Mouse (Mus musculus) lung, postnatal 36 days (tissue): ENCODE results near the gene 6430548M08Rik.

ENCODE experiments used
- DNase-seq: peaks from one replicate; pipeline ENCODE4 v3.0.0; 2022; ENCODE audit warnings: mixed read lengths

6430548M08Rik gene

DNA sequence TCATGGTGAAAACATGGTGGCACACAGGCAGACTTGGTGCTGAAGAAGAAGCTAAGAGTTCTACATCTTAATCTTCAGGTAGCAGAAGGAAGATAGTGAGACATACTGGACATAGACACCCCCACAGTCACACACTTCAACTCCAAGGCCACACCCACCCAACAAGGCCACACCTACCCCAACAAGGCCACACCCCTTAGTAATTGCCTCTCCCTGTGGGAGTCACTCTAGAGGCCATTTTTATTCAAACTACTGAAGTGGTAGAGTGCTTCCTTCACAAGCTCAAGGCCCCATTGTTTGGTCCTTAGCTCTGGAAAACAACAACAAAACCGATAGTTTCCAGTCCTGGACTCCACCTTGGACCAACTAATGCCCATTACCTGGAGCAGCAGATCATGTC is 32.1 kb downstream of the 6430548M08Rik start:
- no peak for DNase-seq

DNA sequence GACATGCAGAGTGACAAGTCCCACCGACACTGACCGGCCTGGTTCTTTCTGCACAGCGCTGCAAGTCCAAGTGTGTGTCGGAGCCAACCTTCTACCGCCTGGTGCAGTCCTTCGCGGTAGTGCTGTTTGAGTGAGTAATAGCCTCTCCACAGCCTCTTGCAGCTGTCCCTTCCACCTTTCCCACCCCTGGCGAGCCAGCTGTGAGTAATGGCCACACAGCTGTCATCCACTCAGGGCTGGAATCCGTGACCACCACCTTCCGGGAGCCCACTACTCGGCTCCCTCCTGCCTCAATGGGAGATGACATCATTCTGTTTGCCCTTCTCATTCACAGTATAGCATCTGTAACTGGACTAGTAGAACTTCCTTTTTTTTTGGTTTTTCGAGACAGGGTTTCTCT is 36.1 kb downstream of the 6430548M08Rik start:
- no peak for DNase-seq

DNA sequence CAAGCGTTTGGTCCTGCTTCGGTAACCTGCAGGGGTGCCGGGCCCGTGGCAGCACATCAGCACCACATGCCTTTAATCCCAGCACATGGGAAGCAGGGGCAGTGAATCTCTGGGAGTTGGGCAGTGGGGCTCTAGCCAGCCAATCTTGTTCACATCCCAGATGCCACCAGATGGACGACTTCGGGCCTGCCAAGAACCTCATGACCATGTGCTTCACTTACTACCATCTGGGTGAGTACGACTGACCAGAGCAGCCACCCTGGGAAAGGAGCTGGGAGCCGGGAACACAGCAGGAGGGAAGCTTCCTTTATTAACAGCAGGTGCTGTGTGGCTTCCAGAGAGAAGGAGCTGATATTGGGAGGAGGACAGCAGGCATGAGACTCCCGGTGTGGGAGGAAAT is 37.2 kb downstream of the 6430548M08Rik start:
- DNase-seq = no peak

DNA sequence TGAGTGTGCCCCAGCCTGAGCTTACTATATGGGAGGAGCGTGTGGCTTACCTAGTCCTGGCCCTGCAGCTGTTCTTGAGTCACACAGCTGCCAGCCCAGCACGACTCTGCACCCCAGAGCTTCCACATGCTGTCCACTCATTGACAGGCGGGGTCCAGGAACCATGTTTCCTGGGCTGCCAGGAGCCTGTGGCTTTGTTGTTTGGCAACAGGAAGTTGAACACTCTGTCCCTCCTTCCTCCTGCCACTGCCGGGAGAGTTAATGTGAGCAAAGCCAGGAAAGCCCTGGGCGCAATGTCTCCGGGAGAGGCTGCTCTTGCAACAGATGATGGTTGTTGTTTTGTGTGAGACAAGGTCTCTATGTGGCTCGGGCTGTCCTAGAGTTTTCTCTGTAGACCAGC is 38.7 kb downstream of the 6430548M08Rik start:
- DNase-seq = peak; percentile 73

DNA sequence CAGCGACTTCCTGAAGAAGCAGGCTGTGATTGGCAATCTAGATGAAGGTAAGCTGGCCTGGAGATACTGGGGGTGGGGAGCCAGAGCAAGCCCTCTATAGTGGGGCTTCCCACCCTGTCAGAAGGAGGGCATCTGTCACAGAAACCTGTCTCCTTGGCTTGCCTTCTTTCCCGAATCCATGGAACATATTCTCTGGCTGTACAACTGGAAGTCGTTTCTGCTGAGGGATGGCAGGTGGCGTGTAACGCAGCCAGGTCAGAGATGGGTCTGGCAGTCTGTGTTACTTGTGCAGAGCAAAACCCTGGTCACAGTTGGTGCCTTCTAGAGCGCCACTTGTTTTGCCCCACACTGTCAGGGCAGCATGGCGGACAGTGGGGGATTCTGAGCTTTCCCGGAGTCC is 46.4 kb downstream of the 6430548M08Rik start:
- no peak for DNase-seq

DNA sequence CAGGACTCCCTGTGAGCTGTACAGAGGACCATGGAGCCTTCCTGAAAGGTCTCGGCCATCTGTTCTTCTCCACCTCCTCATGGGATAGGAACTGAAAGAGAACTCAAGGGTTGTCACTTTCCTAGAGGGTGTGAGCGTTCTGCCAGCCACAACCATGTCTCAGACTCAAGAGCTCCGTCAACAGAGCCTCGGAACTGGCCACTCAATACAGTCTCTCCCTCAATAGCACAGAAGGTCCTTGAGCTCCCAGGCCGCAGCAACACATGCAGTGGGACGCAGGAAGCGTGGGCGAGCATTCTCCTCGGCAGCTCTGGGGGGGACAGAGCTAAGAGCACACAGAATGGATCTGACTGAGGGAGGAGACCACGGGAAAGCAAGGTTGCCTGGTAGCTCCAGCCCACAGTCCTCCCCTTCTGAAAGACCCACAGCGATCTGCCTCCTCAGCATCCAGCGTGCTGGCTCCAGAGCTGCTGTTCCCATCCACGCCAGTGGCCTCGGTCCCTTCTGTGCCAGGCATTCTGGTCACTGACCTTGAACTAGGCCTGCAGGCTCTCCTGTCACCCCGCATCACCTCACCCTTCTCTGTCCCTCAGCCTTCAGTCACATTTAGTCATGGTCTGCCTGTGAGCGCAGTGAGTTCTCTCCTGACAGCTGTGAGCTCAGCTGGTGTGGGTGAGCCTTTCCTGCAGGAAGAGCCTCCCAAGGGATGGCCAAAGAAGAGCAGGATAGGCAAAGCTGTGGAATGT is 47.9 kb downstream of the 6430548M08Rik start:
- peak; percentile 15 for DNase-seq

DNA sequence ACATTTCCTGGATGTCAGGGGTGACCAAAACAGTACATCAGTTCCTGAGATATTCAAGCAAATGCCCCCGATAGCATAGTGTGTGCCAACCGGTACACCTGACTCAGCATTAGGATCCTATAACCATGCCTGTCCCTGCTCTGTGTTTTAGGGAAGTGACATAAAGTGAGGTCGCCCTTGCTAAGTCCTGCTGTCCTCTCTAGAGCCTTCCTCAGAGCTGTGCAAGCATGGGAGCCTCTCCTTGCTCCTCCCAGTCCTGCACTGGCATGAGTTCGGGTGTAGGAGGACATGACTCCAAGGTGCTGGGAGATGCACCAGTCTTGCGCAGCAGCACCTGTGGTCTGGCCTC is 48.4 kb downstream of the 6430548M08Rik start:
- DNase-seq = no peak

DNA sequence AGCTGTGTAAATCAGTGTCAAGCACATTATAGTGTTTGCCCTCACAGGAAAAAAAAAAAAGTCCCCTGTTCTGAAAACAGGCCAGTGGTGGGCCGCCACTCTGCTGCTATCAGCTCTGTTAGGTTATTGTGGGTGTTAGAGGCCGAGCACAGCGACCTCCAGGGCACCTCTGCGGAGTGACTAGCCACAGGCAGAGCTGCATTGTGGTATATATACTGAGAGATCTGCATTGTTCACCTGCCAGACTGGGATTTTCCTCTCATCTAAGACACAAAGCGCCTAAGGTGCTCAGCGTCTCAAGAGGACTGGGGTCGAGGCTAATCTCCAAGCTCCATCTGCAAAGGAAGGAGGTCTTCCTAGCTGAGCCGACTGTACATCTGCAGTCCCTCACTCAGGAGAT is 49.4 kb downstream of the 6430548M08Rik start:
- no peak for DNase-seq

DNA sequence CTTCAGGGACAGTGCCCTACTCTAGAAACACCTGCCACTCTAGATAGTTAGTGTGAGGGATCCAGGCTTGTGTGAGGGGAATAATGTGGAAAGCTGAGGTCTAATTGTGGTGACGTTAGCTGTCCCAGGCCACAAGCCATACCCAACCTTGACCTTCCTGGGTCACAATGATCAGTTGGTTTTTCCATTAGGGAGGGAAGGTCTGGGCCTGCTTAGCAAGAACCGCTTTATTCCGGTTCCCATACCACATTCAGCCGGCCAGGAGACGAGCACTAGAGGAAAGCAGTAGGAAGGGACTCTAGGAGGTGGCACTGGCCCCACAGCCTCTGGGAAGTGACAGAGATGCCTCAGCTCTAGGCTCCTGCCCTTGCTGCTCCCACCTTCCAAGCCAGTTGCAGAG is 50.1 kb downstream of the 6430548M08Rik start:
- no peak for DNase-seq

DNA sequence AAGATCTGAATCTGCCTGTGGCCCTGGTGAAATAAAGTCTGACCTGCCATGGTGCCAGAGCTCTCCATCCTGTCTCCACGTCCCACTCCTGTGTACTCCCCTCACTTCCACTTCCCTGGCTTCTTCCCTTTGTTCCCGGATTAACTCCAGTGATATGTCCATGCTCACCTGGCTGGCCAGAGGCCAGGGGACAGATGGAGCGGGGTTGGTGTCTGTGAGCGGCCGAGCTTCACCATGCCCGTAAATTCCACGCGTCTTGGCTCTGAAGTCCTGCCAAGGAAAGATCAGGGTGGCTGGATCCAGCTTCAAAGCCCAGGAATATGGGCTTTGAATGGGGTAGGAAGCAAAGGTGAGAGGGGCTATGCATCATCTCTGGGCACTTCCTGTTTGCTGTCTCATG is 53.2 kb downstream of the 6430548M08Rik start:
- no peak for DNase-seq

DNA sequence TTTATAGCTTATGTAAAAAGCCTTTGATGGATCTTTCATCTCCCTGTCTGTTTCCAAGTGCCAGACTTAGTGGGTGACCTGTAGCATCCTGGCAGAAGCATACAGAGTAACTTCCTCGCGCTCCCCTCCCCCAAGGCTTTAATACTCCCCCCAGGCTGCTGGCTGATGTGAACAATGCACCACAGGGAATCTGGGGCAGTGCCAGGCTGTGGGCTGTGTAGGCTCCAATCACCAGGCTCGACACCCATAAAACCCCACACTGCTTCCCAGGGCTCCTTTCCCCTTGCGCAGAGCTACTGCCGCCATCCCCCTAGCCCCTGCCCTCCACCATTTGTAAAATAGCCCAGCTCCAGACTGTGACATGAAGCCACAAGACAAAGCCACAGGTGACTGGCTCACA is 53.9 kb downstream of the 6430548M08Rik start:
- no peak for DNase-seq

DNA sequence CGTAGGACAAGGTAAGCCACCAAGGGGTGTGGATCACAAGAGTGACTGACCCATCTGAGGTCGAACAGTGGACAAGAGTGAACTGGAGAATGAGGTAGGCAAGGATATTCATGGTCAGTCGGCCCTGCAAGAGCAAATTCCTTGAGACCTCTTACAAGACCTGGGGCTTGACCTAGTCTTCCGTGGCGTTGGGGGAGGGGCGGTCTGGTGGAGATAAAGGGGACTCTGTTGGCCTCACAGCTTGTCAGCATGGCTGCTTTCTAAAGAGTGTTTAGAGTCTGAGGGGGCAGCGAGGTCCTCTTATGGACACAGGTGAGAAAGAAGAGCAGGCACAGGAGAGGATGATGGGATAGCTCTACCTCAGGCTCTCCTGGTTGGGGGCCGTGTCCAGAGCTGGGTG is 55.2 kb downstream of the 6430548M08Rik start:
- DNase-seq = no peak

DNA sequence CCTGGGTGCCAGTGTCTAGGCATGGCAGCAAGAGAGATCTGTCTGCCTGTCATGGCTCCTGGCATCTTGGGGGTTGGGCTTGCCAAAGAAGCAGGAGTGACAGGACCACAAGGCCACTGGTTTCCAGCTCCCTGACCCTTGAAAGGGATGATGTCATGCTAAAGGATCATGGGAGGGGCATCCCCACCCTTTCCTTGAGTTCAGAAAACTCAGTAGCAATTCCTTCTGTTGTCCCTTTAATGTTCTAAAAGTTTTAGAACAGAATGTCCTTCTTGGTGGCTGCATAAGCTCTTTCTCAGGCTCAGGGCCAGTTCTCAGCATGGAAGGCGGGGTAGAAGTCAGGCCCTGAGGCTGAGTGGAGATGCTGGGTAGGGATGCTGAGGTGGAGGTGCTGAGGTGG is 59.2 kb downstream of the 6430548M08Rik start:
- no peak for DNase-seq

DNA sequence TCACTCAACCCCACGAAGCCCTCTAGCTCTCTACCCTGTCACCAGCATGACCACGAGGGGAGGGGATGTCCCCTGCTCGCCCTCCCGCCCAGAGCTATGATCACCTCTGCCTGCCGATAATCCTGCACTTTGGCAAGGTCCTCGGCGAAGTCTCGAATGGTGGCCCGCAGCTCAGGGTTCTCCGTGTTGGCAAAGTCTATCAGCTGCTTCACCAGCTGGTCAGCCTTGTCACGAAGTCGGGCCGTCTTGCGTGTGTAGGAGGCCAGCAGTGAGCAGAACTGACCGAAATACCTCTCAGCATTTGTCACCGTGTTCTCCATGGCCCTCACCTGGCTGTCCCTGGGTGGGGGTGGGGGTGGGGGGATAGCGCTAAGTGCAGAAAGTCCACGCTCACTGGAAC is 60.7 kb downstream of the 6430548M08Rik start:
- DNase-seq = no peak

DNA sequence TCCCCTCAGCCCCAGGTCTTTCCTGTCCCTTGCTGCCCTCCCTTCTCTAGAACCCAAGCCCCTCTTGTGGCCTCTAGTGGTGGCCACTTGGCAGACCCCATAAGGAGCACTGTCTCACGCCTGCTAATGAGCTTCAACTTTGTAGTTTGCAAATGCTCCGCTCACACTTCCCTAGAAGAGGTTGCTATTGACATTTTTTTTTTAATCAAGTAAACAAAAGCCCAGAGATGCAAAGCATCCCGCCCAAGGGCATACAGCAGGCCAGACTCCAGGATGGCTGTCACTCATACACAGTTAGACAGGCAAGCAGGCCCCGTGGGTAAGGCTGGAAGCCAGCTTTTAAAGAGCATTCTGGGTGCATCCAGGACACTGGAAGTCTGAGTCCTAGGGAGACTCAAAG is 62.7 kb downstream of the 6430548M08Rik start:
- DNase-seq = no peak

DNA sequence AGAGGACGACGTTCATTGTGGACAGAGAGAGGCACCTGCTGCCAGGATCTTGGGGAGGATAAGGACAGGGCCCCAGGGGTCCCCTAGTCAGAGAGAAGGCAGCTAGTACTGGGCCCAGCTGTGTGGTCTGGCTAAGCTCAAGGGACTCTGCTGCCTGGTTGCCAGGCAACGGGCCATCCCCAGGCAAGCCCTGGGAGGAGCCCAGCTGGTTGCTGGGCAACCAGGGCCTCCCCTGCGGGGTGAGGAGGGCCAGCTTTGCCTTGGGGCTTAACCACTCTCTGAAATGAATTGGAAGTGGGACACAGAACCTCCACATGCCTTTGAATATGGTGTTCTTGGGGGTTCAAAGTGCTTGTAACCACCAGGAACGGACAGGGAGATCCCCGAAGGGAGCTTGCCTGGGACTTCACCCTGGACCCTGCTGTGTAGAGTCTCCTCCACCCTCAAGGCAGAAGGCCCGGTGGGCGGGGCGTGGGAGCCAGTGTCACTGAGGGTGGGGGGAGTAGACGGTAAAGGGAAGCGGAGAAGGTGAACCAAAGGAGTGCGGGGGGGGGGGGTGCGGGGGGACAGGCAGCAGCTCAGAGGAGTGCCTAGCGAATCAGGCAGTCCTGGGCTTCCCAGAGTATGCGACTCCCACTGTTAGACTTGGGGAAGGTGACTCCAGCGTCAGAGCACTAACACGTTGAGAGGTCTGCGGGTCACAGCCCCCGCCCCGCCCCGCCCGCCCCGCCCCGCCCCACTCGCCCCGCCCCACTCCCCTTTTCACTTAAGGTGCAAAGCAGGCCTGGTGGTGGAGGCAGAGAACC is 63.6 kb downstream of the 6430548M08Rik start, which contains the start of gene Fam92b:
Fam92b (minus strand) TSS at position 149 of the 806 bp plus-strand sequence.
- DNase-seq = peak; percentile 48

DNA sequence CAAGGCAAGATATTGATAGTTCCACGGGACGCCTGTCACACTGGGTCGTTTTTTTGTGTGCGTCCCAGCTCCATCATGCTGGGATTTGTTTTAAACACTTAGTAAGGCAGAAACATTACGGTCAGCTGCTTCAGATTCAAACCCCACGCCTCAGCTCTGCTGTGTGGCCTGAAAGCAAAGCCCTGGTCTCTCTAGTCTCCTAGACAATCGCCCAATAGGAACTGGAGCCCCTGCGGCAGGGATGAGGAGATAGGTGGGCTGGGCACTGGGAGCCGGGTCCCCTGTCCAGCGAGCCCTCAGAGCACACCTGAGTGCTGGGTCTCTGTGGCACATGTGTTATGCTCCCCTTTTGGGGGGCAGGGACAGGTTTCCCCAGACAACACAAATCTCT is 64.2 kb downstream of the 6430548M08Rik start:
- DNase-seq = no peak

DNA sequence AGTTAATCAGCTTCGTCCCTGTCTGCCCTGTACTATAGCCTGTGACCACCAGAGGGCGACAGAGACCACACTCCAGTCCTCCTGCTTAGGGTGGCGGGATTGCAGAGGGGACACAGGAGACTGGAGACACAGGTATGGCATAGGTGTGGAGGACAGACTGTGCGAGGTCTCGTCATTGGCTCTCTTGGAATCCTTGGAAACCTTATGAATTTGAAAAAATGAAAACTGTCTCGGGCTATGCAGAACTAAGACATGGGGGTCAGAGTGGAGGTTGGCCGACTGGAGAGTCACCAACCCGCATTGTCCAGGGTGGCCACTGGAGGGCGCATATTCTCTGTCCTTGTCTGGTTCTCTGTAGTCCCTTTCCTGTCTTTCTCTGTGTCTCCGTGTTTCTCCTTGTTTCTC is 65.1 kb downstream of the 6430548M08Rik start:
- peak; percentile 93 for DNase-seq

DNA sequence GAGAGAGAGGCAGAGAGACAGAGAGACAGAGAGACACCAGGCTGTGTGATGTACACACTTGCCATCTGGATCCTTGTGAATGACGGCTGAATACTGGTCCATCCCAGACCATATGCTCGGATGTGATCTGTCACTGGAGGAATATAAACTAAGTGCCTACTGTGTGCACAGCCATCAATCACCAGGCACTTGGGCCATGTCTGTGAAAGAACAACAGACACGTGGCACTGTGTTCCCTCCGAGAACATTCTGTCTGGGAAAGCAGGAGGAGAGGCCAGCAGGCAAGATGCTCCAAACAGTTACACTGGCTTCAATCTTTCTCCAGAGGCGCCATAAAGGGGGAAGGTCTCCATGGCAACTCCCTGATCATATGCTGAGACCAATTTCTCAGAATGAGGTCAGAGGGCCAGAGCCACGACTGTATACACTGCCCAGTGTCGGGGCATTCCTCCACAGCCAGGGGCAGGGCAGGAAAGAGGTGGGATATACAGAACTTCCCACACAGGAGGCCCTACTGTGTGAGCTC is 66.6 kb downstream of the 6430548M08Rik start:
- DNase-seq = no peak

DNA sequence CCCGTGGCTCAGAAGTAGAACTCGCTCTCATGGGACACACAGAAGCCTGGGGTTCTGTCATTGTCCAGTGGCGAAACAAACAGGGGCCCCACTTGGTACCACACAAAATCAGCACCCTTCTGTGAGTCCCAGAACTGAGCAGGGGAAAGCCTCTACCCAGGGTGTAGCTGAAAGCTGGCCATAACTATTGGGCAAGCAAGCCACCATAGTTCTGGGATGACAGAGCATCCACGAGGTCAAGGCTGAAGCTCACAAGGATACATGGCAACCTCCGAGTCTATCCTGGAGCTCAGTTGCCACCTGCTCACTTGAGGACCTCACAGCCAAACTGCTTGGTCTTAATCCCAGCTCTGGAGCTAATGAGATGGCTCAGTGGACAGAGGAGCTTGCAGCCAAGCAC is 67.3 kb downstream of the 6430548M08Rik start:
- no peak for DNase-seq

DNA sequence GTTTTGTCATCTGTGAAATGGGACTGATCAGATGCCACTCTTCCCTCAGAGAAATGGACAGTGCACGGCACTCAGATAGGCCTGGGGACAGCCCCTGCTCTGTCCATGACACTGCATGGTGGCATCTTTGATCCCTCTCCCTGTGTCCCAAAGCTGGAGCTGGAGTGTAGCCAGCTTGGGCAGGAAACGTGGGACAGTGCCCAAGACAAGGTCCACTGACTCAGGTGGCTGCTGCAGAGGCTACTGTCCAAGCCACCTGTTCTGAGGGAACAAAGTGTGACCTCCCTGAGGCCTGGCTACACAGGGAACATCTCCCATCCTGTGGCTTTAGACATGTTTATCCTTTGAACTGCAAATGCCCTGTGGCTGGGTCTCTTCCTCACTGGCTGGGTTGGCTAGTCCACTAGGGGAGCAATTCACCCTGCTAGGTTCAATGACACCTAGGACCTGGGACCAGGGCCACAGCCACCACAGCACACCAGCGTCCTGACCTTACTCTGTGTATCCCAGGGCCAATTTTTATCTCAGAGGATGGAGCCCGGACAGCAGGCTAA is 68.0 kb downstream of the 6430548M08Rik start:
- no peak for DNase-seq

DNA sequence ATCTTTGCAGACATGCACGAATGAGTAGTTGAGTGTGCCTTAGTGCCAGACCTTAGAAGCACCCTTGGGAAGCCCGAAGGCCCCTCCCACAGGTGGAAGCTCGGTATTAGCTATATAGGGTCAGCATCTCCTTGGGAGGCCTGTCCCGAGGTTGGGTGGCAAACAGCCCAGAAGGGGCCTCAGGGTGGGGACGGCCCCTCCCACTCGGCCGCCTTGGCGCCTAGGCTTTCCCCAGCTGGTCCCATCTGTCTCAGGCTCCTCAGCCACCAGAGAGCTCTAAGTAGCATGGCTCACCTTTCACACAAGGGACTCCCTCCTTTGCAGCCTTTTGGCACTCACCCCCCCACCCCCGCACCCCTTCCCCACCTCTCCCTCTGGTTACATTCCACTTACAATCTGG is 70.4 kb downstream of the 6430548M08Rik start:
- no peak for DNase-seq

DNA sequence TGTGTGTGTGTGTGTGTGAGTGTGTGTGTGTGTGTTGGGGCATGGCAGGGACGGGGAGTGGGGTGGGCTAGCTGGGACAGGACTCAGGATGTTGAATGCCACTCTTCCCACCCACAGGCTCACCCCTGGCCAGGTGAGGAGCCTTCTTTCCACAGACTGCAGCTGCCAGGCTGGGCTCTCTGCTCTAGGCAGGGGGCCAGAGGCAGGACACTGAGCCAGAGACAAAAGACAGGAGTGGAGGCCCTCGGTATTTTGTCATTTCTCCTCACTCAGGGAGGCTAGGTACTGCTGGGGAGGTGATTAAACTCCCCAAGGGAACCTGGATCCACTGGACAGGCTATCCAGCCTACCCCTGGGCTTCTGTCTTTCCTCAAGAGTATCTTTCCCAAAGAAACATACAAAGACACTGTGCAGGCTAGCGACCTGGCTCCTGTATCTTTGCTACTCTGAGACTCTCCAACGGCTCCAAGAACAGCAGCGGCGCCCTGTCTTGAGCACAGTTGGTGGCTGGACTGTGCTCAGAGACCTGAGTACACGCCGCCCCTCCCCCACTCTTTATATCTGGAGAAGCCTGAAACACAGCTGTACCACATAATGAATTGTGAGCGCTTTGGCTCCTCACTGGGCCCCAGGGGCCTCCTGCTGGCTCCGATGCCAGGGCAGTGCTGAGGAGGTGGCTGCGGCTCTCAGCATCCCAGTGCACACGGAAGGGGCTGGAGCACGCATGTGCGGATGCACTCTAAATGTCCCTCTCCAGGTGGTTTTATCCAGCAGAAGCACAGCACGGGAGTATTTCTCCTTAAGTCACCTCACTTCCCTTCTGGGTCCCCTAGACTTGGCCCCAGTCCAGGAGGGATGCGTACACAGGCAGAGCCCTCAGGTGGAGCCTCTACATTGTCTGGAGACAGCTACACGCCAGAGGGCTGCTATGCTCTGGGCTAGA is 71.2 kb downstream of the 6430548M08Rik start:
- peak; percentile 56 for DNase-seq
